Mouse (Mus musculus): Measurements from ENCODE around the gene Bach1.

The Bach1 gene

DNA sequence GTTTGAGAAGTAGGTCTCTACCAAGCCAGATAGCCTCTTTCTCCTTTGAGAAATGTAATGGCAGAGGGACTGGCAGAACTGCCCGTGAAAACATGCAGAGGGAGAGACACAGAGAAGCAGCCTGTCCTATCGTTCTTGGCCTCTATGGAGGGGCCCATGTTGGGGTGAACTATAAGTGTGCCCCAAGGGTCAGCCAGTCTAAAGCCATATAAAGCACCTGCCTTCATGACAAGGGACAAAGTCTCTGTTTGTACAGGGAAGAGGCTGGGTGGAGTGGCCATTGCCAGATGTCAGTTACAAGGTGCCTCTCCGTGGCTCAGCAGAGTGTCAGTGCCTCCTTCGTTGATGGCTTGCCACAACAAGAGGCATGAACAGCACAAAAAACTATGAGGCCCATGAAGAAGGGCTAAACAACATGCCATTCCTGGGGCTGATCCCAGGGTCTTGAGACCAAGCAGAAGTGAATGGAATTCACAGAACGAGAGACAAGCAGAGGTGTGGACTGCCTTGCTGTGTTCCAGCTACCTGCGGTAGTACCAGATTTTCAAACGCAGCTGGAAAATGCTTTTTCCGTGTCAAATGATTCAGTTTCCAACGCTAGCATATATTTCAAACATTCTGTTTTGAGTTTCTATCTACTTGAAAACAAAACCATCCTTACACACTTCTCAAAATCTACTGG is 42.4 kb downstream of the Bach1 start:
- in situ Hi-C loops (cut with MseI, MboI), result loop anchor here (10.0 kb wide), 2 partner anchors 216 to 226 kb away; no protein-coding TSS in a partner anchor

DNA sequence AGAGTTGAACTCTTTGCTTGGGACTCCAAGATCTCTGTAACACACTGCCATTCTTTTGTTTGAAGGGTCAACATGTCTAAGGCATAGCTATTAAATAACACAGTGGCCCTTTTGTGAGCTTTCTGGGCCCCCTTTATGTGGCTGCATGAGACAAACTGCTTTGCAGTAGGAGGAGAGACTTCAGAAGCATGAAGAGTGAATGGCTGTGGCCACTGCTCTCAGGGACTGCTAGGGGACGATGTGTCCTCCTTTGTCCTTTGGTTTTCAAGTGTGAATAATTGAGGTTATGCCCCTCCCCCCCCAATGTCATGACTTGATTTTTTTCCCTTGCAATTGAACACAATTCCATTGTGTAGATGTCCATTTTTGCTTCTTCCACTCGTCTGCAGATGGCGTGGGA is 44.9 kb downstream of the Bach1 start:
- in situ Hi-C loops (cut with MseI, MboI), result loop anchor here (10.0 kb wide), 2 partner anchors 219 to 229 kb away; no protein-coding TSS in a partner anchor

DNA sequence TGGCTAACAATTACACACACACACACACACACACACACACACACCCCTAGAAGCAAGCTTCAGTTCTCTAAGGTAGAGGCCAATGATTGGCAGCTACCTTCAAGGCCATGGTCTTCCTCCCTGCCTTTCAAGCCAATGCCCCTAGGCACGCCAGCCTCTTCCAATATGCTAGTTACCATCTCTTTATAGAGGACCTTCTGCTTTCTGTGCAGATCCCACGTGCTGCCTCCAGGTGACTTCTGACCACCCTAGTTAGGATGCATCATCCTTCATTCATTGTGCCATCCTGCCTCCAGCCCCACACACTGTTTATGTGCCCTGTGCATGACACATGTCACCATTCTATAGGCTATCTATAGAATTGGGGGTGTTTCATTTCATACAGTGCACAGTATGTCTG is 45.6 kb downstream of the Bach1 start:
- in situ Hi-C loops (cut with MseI, MboI), result loop anchor here (10.0 kb wide), 2 partner anchors 220 to 230 kb away; no protein-coding TSS in a partner anchor

DNA sequence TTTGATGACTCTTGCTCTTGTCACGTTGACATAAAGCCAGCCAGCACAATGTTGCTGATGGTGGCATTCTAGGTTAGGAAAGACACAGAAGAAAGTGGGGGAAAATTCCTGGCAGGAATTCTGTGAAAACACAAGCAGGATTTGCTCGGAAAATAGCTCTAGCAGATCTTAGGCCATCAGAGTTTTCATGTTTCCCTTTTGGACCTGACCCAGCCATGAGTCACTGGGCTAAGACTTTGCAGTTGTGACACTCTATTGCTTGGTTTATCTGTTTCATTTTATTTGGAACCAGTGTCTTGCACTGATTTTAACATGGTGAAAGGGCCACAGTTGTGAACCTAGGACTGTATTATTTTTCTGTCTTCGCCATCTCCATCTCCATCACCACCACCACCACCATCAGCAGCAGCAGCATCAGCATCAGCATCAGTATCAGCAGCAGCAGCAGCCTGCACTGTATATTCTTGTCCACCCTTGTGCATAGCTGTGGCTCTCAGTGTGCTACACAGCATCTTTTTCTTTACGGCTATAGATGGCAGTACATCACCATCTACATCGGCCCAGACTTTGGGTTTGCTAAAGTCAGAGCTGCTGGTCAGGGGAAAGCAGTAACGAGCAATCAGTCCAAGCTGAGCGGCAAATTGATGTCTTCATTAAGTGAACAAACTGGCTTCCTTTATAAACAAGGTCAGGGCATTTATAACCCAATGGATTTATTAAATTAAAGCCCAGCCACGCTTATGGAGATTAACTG is 46.6 kb downstream of the Bach1 start:
- in situ Hi-C loops (cut with MseI, MboI), result loop anchor here (5.0 to 10.0 kb wide), 4 partner anchors 148 to 231 kb away; no protein-coding TSS in a partner anchor

DNA sequence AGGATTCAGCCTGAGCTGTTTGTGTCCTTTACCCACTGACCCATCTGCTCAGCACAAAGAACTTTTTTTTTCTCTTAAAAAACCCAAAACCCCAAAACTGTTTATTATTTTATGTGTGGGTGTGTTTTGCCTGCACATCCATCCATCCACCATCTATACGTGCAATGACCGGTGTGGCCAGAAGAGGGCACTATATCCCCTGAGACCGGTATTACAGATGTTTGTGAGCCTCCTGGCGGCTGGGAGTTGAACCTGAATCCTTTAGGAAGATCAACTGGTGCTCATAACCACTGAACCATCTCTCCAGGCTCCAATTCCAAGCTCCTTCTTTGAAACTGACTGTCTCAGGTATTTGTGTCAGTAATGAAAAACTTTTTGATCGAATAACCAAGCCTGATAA is 48.0 kb downstream of the Bach1 start:
- in situ Hi-C loops (cut with MseI, MboI), result loop anchor here (5.0 to 10.0 kb wide), 4 partner anchors 149 to 232 kb away; no protein-coding TSS in a partner anchor

DNA sequence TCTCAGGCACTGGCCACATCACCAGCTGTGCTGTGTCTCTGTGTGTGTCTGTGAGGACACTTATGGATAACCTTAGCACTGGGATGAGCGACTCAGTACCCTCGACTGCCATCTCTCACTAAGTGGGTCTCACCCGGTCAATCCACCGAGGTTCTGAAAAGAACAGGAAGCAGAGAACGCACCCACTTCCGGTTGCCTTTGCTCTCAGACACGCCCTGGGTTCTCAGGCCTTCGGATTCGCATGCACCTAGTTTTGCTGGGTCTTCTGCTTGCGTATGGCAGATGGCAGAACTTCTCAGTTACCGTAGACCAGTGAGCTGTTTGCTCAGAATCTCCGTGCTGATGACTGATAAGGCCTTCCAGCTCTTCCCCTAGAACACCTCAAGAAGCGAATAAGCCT is 52.5 kb downstream of the Bach1 start:
- in situ Hi-C loops (cut with MseI, MboI), result loop anchor here in 1 of 2 experiments (10.0 kb wide), 1 partner anchor 246 kb away; no protein-coding TSS in a partner anchor

DNA sequence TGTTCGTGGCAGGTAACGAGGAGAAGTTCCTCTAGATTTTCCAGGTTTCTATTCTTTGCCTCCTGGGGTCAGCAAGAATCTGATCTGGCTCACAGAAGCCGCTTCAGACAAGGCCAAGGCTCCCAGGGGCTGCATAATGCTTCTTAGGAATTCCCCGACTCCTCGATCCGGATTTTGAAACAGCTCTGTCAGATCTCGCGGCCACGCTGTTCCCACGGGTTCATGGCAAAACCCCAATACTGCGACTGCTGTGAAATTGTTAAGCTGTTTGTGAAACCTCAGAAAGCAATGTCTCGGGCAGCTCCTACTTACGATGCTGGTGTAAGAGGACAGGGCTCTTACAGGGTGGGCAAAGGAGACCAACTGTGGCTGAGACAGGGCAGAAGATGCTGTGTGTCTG is 53.7 kb downstream of the Bach1 start:
- in situ Hi-C loops (cut with MseI, MboI), result loop anchor here in 1 of 2 experiments (10.0 kb wide), 1 partner anchor 248 kb away; no protein-coding TSS in a partner anchor

DNA sequence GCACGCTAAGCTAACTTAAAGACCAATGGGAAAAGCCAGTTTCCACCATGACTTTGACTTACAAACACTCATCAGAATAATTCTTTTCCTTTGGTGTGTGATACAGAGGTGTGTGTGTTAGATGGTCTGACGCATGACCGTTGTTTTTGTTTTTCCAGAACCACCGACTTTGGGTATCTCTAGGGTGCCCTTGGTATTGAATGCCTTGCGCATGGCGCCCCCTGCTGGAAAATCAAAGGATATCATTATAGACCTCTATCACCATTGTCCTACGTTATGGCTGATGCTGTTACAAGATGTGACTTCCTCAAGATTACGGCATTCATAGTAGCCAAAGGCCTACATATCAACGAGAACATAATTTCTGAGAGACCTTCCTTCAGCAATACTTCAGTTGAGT is 56.1 kb downstream of the Bach1 start:
- in situ Hi-C loops (cut with MseI, MboI), result loop anchor here in 1 of 2 experiments (10.0 kb wide), 1 partner anchor 250 kb away; no protein-coding TSS in a partner anchor

DNA sequence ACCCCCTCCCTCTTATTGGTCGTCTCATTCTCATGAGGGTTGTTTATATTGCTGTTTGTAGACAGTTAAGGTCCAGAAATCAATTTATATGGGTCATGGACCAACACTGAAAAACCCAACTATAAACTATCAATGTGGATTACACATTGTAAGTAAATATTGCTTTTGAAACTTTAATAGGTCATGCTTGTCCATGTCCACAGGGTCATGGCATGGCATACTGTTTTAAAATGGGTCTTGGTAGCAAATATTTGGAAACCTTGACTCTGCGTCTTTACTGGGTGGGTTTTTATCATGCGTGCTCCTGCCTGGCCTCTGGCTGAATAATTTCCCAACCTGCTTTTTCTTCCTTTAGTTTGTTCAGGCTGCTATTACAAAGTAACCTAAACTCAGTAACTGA is 57.2 kb downstream of the Bach1 start:
- in situ Hi-C loops (cut with MseI, MboI), result loop anchor here in 1 of 2 experiments (10.0 kb wide), 1 partner anchor 251 kb away; no protein-coding TSS in a partner anchor

DNA sequence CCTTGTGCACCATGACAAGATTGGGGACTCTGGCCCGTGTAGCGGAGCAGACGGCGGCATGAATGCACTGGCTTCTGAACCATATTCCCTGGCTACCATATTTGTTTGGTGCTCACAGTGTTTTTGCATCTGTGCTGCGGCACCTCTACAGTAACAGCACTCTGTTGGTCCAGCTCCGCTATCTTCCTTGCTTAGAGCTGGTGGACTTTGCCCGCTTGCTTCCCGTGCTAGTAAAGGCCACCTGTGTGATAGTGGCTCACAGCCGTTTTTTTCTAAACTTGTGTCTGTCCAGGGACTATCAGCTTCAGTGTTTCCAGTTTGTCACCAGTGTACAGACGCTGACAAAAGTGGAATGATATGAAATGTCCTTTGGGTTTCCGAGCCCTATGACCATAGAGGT is 59.3 kb downstream of the Bach1 start:
- in situ Hi-C loops (cut with MseI, MboI), result loop anchor here in 1 of 2 experiments (10.0 kb wide), 1 partner anchor 253 kb away; no protein-coding TSS in a partner anchor

DNA sequence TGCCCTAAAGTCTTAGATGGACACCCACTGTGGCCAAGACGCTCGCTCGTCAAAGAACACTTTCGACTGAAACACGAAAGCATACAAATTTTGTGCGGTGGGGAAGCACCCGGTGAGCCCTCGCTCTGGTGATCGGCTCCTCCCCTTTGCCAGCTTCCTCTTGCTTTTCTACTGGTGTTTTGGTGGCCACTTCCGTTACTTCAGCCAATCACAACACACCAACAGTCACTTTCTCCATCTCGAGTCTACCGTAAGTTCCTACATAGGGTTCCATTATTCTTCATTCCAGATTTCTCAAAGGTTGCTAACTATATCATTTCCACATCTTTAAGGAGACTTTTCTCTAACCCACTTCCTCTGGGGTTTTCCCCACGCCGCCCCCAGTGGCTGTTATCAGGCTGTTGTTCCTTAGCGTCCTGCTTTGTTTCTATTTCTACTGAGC is 65.9 kb downstream of the Bach1 start:
- in situ Hi-C loops (cut with MseI, MboI), result no loop called here

DNA sequence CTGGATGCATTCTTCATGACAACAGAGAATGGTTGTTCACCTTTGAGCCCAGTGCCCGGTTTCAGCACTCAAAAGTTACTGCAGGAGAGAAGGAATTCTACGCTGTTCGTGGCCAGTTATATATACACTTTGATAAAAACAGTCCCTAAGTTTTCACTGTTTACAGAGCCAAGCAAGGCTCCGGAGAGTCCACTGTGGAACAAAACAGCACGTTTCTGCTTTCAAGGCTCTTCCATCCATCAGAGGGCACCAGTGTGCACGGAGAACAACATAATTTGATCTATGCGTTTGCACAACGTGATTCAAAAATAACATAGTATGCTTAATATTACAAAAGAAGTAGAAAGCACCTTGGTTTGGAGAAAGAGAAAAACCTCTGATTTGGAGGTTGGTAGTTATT is 67.2 kb downstream of the Bach1 start:
- in situ Hi-C loops (cut with MseI, MboI), result no loop called here

DNA sequence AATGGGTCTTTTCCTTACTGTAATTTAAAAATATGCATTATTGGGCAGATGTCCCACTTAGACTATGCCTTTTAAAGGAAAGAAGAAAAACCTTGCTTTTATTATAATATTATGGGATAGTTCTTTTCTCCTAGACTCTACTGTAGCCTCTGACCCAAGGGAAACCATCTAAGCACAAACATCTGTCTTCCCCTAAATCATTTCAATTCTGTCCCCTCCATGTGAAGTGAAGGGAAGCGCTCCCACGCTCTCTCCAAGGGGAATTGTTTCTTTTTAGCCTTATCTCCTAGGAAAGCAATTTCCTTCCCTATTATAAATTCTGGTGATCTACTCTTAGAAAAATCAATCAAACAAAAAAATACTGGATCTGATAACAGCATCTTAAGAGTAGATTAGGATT is 71.8 kb downstream of the Bach1 start:
- in situ Hi-C loops (cut with MseI, MboI), result no loop called here

DNA sequence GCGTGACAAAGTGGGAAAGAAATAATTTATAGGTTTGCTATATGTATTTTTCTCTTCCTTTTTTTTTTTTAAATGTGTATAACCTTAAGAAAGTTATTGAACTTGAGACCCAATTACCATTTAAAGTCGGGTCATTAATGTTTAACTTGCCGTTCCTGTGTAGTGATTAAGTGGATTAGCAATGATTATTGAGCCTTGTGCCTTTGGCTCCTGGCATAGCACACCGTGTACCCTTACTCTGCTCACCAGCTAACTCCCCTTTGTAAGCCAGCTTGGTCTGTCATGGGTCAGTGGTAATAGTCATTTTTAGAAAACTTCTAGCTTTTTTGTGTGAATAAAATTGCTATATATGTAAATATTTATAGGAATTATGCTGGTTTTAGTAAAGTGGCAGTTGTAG is 73.2 kb downstream of the Bach1 start:
- in situ Hi-C loops (cut with MseI, MboI), result no loop called here

DNA sequence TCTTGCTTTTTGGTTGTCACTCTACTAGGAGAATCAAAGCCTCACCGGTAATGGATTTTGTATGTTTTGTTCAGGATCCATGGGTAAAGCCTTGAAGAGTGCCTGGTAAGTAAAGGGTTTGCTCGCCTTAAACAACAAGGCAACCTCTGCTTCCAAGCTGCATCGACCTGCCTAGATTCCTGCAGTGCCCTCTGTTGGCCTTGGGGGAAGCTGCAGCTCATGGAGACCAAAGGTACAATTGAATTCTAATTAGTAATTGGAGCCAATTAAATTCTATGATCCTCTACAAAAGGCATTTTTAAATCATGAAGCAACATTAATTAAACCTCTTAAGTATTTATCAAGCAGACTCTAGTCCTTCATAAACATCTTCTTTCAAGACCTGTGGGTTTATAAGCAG is 75.7 kb downstream of the Bach1 start:
- in situ Hi-C loops (cut with MseI, MboI), result no loop called here

DNA sequence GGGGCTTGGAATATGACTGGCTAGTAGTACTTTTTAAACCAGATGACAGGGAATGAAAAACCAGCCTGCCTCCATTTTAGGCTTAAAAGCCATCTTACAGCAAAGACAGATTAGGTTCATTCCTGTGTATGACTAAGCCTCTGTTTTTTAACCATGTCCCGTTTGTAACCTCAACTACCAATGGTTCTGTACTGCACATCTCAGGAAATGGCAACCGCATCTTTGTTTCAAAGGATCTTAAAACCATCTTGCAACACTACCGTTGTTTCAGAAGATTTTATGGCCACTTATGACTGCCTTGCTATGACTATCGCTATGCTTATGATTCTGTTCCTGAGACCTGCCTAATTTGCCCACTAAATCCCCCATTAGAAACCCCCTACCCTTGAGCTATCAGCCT is 78.6 kb downstream of the Bach1 start:
- in situ Hi-C loops (cut with MseI, MboI), result no loop called here

DNA sequence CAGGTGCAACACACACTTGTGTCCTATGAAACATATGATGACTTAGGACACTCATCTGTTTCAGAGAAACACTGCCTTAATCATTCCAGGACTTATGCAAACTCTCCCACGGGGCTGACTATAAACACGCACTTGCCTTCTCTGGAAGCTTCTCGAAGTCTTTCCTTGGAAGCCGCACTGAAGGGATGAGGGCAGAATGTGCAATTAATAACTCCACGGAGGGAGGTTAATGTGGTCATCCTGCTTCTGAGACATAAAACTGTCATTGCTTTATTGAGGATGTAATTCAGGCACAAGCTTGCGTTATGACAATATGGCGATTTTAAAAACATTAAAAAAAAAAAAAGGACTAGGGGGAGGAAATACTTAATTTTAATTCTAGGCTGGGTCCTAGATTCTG is 82.9 kb downstream of the Bach1 start:
- in situ Hi-C loops (cut with MseI, MboI), result no loop called here

Measured in mouse trophoblast stem cell (cell line).